Mouse (Mus musculus) intestine, embryonic 14.5 days (tissue): ENCODE results near the gene Polr2g. TPM values are rescaled to one million over a fixed set of nuclear protein-coding genes. Genes with fewer than 3 reads are reported as not detected.

ENCODE experiments used
- ATAC-seq: fragments of 200-750 bp; cut with Nextera tagmentation; replicated peaks from 2 replicates; pipeline ENCODE4 v1.8.0; 2017; ENCODE audit warnings: low read depth, moderate number of reproducible peaks, moderate TSS enrichment, moderate library complexity; ENCODE audit not compliant: low FRiP score, low TSS enrichment
- DNase-seq: peaks from one replicate; pipeline ENCODE4 v3.0.0-alpha.2; 2018; ENCODE audit warnings: low spot score
- H3K27ac ChIP-seq: fragments of 300-500 bp; sonication (generic); 2 replicates; pipeline ENCODE4 v1.5.1; 2014; ENCODE audit warnings: low read depth, mild to moderate bottlenecking, control low read depth
- H3K27me3 ChIP-seq: fragments of 300-500 bp; sonication (generic); replicated peaks from 2 replicates; pipeline ENCODE4 v1.6.1; 2014; ENCODE audit warnings: low read length, control low read depth; ENCODE audit not compliant: control insufficient read depth, insufficient read depth
- H3K36me3 ChIP-seq: fragments of 300-500 bp; sonication (generic); 2 replicates; pipeline ENCODE4 v1.6.1; 2014; ENCODE audit warnings: low read length, control low read depth; ENCODE audit not compliant: control insufficient read depth, insufficient read depth
- H3K4me1 ChIP-seq: fragments of 300-500 bp; sonication (generic); replicated peaks from 2 replicates; pipeline ENCODE4 v1.6.1; 2014; ENCODE audit warnings: low read length, control low read depth, mixed read lengths; ENCODE audit not compliant: control insufficient read depth, insufficient read depth
- H3K4me2 ChIP-seq: fragments of 300-500 bp; sonication (generic); 2 replicates; pipeline ENCODE4 v1.6.1; 2014; ENCODE audit warnings: low read length
- H3K4me3 ChIP-seq: fragments of 300-500 bp; sonication (generic); 2 replicates; pipeline ENCODE4 v1.5.1; 2014; ENCODE audit warnings: low read depth, low read length, control low read depth, mixed read lengths
- H3K9ac ChIP-seq: fragments of 300-500 bp; sonication (generic); 2 replicates; pipeline ENCODE4 v1.6.1; 2014; ENCODE audit warnings: mild to moderate bottlenecking, low read length
- H3K9me3 ChIP-seq: fragments of 300-500 bp; sonication (generic); 2 replicates; pipeline ENCODE4 v1.6.1; 2016; ENCODE audit warnings: low read length, control low read depth; ENCODE audit not compliant: control insufficient read depth
- WGBS: fragments of 180-500 bp; shearing (Covaris S2); extraction: QIAGEN DNeasy Blood & Tissue Kit; methylation state at CpG from one replicate; pipeline ENCODE4 v1.1.7; 2014; 5-methylcytosine and 5-hydroxymethylcytosine counted together
- polyA plus RNA-seq: library from polyadenylated mRNA; unstranded; fragments of >200 nt; fragmentation: Nextera tagmentation; extraction: Ambion mirVana; gene quantifications from 2 replicates; pipeline ENCODE4 v1.2.1, GENCODE M21; 2014

The Polr2g gene
- polyA plus RNA-seq, 1 experiment from 2014 or later = 148 TPM

GRCm38 (mm10) chr19:8803204-8803780, 4.9 kb upstream of the Polr2g start:
- DNase-seq = no peak
- H3K4me2 ChIP-seq = peak overlapping the region; percentile 91
- H3K27me3 ChIP-seq = no peaks in the 10 kb centered on the region
- H3K27ac ChIP-seq = no peak overlapping the region
- no peaks in the 10 kb centered on the region for H3K9me3 ChIP-seq
- WGBS = 88% methylated on average over 9 of the region's 9 CpGs
- H3K36me3 ChIP-seq = peaks cover 38% of the 10 kb centered on the region
- no peak for ATAC-seq
- H3K9ac ChIP-seq = no peak overlapping the region
- no peak overlapping the region; the same call in 1 of the 2 replicates for H3K4me3 ChIP-seq
- peaks cover 15% of the 10 kb centered on the region for H3K4me1 ChIP-seq

GRCm38 (mm10) chr19:8802130-8802821, 3.9 kb upstream of the Polr2g start, which contains the start of gene Zbtb3:
Gene Zbtb3 (plus strand): TSS chr19:8802555.
- Histone ChIP-seq H3K9ac (peak within 1 kb of the TSS; percentile 55), H3K9me3 (no peaks in the 10 kb centered on the region), H3K27me3 (no peaks in the 10 kb centered on the region), H3K36me3 (peaks cover 27% of the 10 kb centered on the region), H3K4me3 (peak within 1 kb of the TSS; percentile 69), H3K4me2 (peak within 1 kb of the TSS; percentile 91), H3K4me1 (peaks cover 21% of the 10 kb centered on the region), H3K27ac (peak within 1 kb of the TSS; percentile 80)
- under 1% methylated on average over 30 of the region's 30 CpGs for WGBS
- DNase-seq (peak; percentile 97), ATAC-seq (peak; percentile 96)

GRCm38 (mm10) chr19:8798947-8799315, 554 bp upstream of the Polr2g start:
- Histone ChIP-seq H3K4me3 (peak overlapping the region; percentile 94; the same call in 1 of the 2 replicates), H3K9me3 (no peaks in the 10 kb centered on the region), H3K9ac (no peak overlapping the region), H3K4me2 (peak overlapping the region; percentile 97), H3K27ac (no peak overlapping the region), H3K4me1 (peaks cover 24% of the 10 kb centered on the region), H3K27me3 (no peaks in the 10 kb centered on the region), H3K36me3 (peaks cover 17% of the 10 kb centered on the region)
- DNase-seq = no peak
- no peak for ATAC-seq

- peaks cover 4% of the 10 kb centered on the region; the same call in 1 of the 2 replicates for H3K4me1 ChIP-seq
- H3K27ac ChIP-seq = no peak overlapping the region
- H3K9ac ChIP-seq = no peak overlapping the region
- H3K9me3 ChIP-seq = no peaks in the 10 kb centered on the region
- no peak overlapping the region for H3K4me3 ChIP-seq
- 80% methylated on average over 7 of the region's 7 CpGs for WGBS
- no peak overlapping the region for H3K4me2 ChIP-seq
- DNase-seq = no peak
- H3K36me3 ChIP-seq = peaks cover 29% of the 10 kb centered on the region
- ATAC-seq = no peak
- H3K27me3 ChIP-seq = no peaks in the 10 kb centered on the region
These were observed 8.2 kb downstream of the Polr2g start for GRCm38 (mm10) chr19:8790171-8790570.

GRCm38 (mm10) chr19:8789171-8789570, 9.2 kb downstream of the Polr2g start:
- no peak overlapping the region for H3K27ac ChIP-seq
- H3K36me3 ChIP-seq = peaks cover 19% of the 10 kb centered on the region
- WGBS = 63% methylated on average over 1 of the region's 1 CpGs
- no peaks in the 10 kb centered on the region for H3K9me3 ChIP-seq
- H3K4me1 ChIP-seq = peaks cover 4% of the 10 kb centered on the region; the same call in 1 of the 2 replicates
- H3K27me3 ChIP-seq = no peaks in the 10 kb centered on the region
- DNase-seq (no peak), ATAC-seq (no peak)
- no peak overlapping the region for H3K4me3 ChIP-seq
- H3K9ac ChIP-seq = no peak overlapping the region
- no peak overlapping the region for H3K4me2 ChIP-seq

GRCm38 (mm10) chr19:8788521-8788920, 9.9 kb downstream of the Polr2g start:
- Histone ChIP-seq H3K9me3 (no peaks in the 10 kb centered on the region), H3K9ac (no peak overlapping the region), H3K4me1 (peaks cover 4% of the 10 kb centered on the region; the same call in 1 of the 2 replicates), H3K36me3 (peaks cover 16% of the 10 kb centered on the region), H3K27ac (no peak overlapping the region), H3K27me3 (no peaks in the 10 kb centered on the region), H3K4me2 (no peak overlapping the region), H3K4me3 (no peak overlapping the region)
- DNase-seq = no peak
- no peak for ATAC-seq
- WGBS = 21% methylated on average over 3 of the region's 3 CpGs

GRCm38 (mm10) chr19:8786008-8786781, 12.2 kb downstream of the Polr2g start, which contains the start of gene Taf6l:
Gene Taf6l (minus strand): TSS chr19:8786417.
- H3K27ac ChIP-seq = peak within 1 kb of the TSS; percentile 82
- DNase-seq = peak; percentile 91
- H3K4me2 ChIP-seq = peak within 1 kb of the TSS; percentile 66
- H3K27me3 ChIP-seq = no peaks in the 10 kb centered on the region
- peak; percentile 100 for ATAC-seq
- peaks cover 4% of the 10 kb centered on the region; the same call in 1 of the 2 replicates for H3K4me1 ChIP-seq
- H3K9me3 ChIP-seq = no peaks in the 10 kb centered on the region
- under 1% methylated on average over 32 of the region's 32 CpGs for WGBS
- peaks cover 27% of the 10 kb centered on the region for H3K36me3 ChIP-seq
- H3K4me3 ChIP-seq = peak within 1 kb of the TSS; percentile 77
- H3K9ac ChIP-seq = peak within 1 kb of the TSS; percentile 66

GRCm38 (mm10) chr19:8774951-8775421, 23.4 kb downstream of the Polr2g start:
- 0 out of 2 replicates have a peak, but pooled peaks have one; percentile 10 for ATAC-seq
- Histone ChIP-seq H3K9ac (peak overlapping the region; percentile 90), H3K9me3 (no peaks in the 10 kb centered on the region), H3K36me3 (peaks cover 38% of the 10 kb centered on the region), H3K4me2 (peak overlapping the region; percentile 98), H3K4me3 (peak overlapping the region; percentile 76), H3K4me1 (peaks cover 27% of the 10 kb centered on the region), H3K27ac (peak overlapping the region; percentile 99), H3K27me3 (no peaks in the 10 kb centered on the region)
- WGBS = 4% methylated on average over 20 of the region's 20 CpGs
- DNase-seq = no peak
